Mouse (Mus musculus): ENCODE measurements around the gene Ly6g6c.

- TF ChIP-seq CTCF (IDR thresholded peaks at IDR 0.05; ENCODE audit: borderline replicate concordance, insufficient read depth, low read depth, low read length) = no peak
- no peak for TF ChIP-seq POLR2A (IDR thresholded peaks at IDR 0.05; ENCODE audit: borderline replicate concordance, insufficient read depth, low read length)
Observed at GRCm38 (mm10) chr17:35058316-35058715, 6.9 kb upstream of the Ly6g6c start.
